In the genomic region with DNA sequence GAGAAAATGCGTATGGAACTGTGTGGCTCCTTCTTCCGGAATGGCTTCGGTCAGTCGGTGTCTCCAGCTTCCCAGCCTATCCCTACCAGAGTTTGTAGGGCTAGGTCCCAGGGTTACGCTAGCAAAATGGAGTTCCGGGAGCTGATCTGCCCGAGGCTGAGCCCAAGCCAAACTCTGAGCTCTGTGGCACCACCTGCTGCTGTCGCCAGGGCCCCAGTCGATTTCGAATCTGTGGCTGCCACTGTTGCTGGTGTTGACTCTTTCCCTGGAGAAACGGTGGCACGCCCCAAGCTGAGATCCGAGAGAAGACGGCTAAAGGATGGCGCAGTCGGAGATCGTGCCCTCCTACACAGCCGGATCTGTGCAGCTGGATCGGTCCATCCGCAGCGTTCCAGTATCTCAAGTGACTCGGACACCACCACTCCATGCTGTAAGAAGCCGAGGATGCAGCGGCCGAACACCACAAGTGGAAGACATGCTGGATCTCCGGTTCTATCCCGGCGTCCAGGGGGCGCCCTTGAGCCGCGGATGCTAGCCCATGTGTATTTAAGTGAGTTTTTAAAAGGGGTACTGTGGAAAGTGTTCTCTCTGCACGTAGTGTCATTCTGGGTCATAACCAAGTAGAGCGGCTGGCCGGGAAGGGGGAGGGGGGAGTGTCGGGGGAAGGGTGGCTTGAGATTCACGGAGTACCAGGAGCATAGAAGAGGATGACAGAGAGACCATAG, we compare ENCODE assay signal across 8 mouse cellular contexts. TPM values are rescaled to one million over a fixed set of nuclear protein-coding genes. Genes with fewer than 3 reads are reported as not detected.
DNase-seq lines count a peak whose midpoint lies in the region; ATAC-seq and TF ChIP-seq lines count a peak whose summit lies in the region.

No protein-coding gene starts in this region.

- peak overlapping the region; percentile 41 for H3K4me3 ChIP-seq in forebrain, embryonic 11.5 days (ENCODE audit: low read depth, low read length)
- H3K4me3 ChIP-seq in heart, postnatal 0 days (ENCODE audit: low read depth, low read length), result peak overlapping the region; percentile 50
- peak overlapping the region; percentile 70 for H3K4me3 ChIP-seq in liver, embryonic 16.5 days (ENCODE audit: low read depth, low read length)
- peak overlapping the region; percentile 38 for H3K4me3 ChIP-seq in neural tube, embryonic 13.5 days

- peak; percentile 66 for TF ChIP-seq CTCF in heart, postnatal 0 days (IDR thresholded peaks at IDR 0.05; ENCODE audit: low read depth)

- WGBS in forebrain, embryonic 11.5 days, result 3% methylated on average over 36 of the region's 36 CpGs
- WGBS in heart, postnatal 0 days, result 2% methylated on average over 36 of the region's 36 CpGs
- WGBS in liver, embryonic 16.5 days (ENCODE audit: insufficient replicate concordance), result 2% methylated on average over 36 of the region's 36 CpGs
- WGBS in neural tube, embryonic 13.5 days, result 2% methylated on average over 36 of the region's 36 CpGs

- no peak for TF ChIP-seq EP300 in heart, postnatal 0 days (IDR thresholded peaks at IDR 0.05; ENCODE audit: low read depth)

- ATAC-seq in forebrain, embryonic 11.5 days (replicated peaks; ENCODE audit: low FRiP score), result peak; percentile 60
- peak; percentile 81 for ATAC-seq in heart, postnatal 0 days (ENCODE audit: insufficient read depth, low read depth)
- ATAC-seq in liver, embryonic 16.5 days (ENCODE audit: low read depth), result peak; percentile 65
- ATAC-seq in neural tube, embryonic 13.5 days (ENCODE audit: low read depth), result peak; percentile 47; the same call in 1 of the 2 replicates

- H3K9ac ChIP-seq in forebrain, embryonic 11.5 days (ENCODE audit: low read length), result peak overlapping the region; percentile 61
- H3K9ac ChIP-seq in heart, postnatal 0 days (replicated peaks; ENCODE audit: low read depth, low read length), result peak overlapping the region; percentile 50
- H3K9ac ChIP-seq in liver, embryonic 16.5 days (ENCODE audit: low read depth, low read length), result peak overlapping the region; percentile 70
- H3K9ac ChIP-seq in neural tube, embryonic 13.5 days, result peak overlapping the region; percentile 66

- peak overlapping the region; percentile 69 for H3K4me2 ChIP-seq in forebrain, embryonic 11.5 days (ENCODE audit: low read depth, low read length, severe bottlenecking)
- H3K4me2 ChIP-seq in heart, postnatal 0 days (ENCODE audit: low read depth, low read length), result peak overlapping the region; percentile 73
- peak overlapping the region; percentile 85 for H3K4me2 ChIP-seq in liver, embryonic 16.5 days (ENCODE audit: low read depth, low read length)
- peak overlapping the region; percentile 59 for H3K4me2 ChIP-seq in neural tube, embryonic 13.5 days

- H3K36me3 ChIP-seq in forebrain, embryonic 11.5 days (ENCODE audit: control insufficient read depth, insufficient read depth, low read length), result no peaks in the 10 kb centered on the region
- H3K36me3 ChIP-seq in heart, postnatal 0 days (replicated peaks; ENCODE audit: control insufficient read depth, insufficient read depth, low read length), result 0 out of 2 replicates have a peak, but pooled peaks cover under 1% of the 10 kb centered on the region
- H3K36me3 ChIP-seq in liver, embryonic 16.5 days (ENCODE audit: control insufficient read depth, insufficient read depth), result no peaks in the 10 kb centered on the region
- peaks cover 3% of the 10 kb centered on the region; the same call in 1 of the 2 replicates for H3K36me3 ChIP-seq in neural tube, embryonic 13.5 days

- no peak overlapping the region for H3K27ac ChIP-seq in forebrain, embryonic 11.5 days (ENCODE audit: low read depth, low read length)
- H3K27ac ChIP-seq in heart, postnatal 0 days (ENCODE audit: low read depth), result peak overlapping the region; percentile 61
- peak overlapping the region; percentile 85 for H3K27ac ChIP-seq in liver, embryonic 16.5 days (ENCODE audit: low read length)
- no peak overlapping the region for H3K27ac ChIP-seq in neural tube, embryonic 13.5 days (replicated peaks)

- no peaks in the 10 kb centered on the region for H3K27me3 ChIP-seq in forebrain, embryonic 11.5 days (ENCODE audit: control insufficient read depth, insufficient read depth, low read length)
- no peaks in the 10 kb centered on the region for H3K27me3 ChIP-seq in heart, postnatal 0 days (ENCODE audit: control insufficient read depth, insufficient read depth, low read length)
- H3K27me3 ChIP-seq in liver, embryonic 16.5 days (ENCODE audit: control insufficient read depth, insufficient read depth, low read depth, low read length), result no peaks in the 10 kb centered on the region
- H3K27me3 ChIP-seq in neural tube, embryonic 13.5 days, result no peaks in the 10 kb centered on the region

- no peaks in the 10 kb centered on the region for H3K9me3 ChIP-seq in forebrain, embryonic 11.5 days (ENCODE audit: control insufficient read depth, low read length)
- no peaks in the 10 kb centered on the region for H3K9me3 ChIP-seq in heart, postnatal 0 days (replicated peaks; ENCODE audit: control insufficient read depth, low read length)
- H3K9me3 ChIP-seq in liver, embryonic 16.5 days (replicated peaks; ENCODE audit: control insufficient read depth, low read length), result no peaks in the 10 kb centered on the region
- H3K9me3 ChIP-seq in neural tube, embryonic 13.5 days, result no peaks in the 10 kb centered on the region

- no peaks in the 10 kb centered on the region; the same call in 1 of the 2 replicates for H3K4me1 ChIP-seq in forebrain, embryonic 11.5 days (replicated peaks; ENCODE audit: control insufficient read depth, insufficient read depth, low read length)
- H3K4me1 ChIP-seq in heart, postnatal 0 days (ENCODE audit: control insufficient read depth, insufficient read depth), result peaks cover 6% of the 10 kb centered on the region; the same call in 1 of the 2 replicates
- H3K4me1 ChIP-seq in liver, embryonic 16.5 days (ENCODE audit: control insufficient read depth, low read depth, low read length), result peaks cover 38% of the 10 kb centered on the region
- peaks cover 10% of the 10 kb centered on the region for H3K4me1 ChIP-seq in neural tube, embryonic 13.5 days (replicated peaks)

- peak; percentile 83 to 89 for DNase-seq in CD8-positive naive resting alpha-beta T cell, adult 2 months (ENCODE audit: low read depth in 2 of 2, low spot score in 2 of 2)
- DNase-seq in c-Kit-negative CD71-positive TER-119-positive erythroid progenitor cells, embryonic 14.5 days (ENCODE audit: low read depth, low spot score), result peak; percentile 66
- DNase-seq in forebrain, embryonic 11.5 days (ENCODE audit: low spot score), result peak; percentile 93
- peak; percentile 74 for DNase-seq in heart, postnatal 0 days (ENCODE audit: low spot score)
- peak; percentile 93 to 95 for DNase-seq in kidney, postnatal 4 days
- DNase-seq in testis, postnatal 10 days (ENCODE audit: low spot score), result peak; percentile 92

RNA-seq across cellular contexts. Expression of a gene that starts 6.7 kb away (rescaled TPM):
- polyA plus RNA-seq in forebrain, embryonic 11.5 days (2014; fragmentation: Nextera tagmentation; extraction: Ambion mirVana), result 0.71 and 1.1 TPM in 2 replicates
- total RNA-seq in heart, postnatal 0 days (2014; rRNA removed; ENCODE audit: low replicate concordance), result 4.6 and 6.2 TPM in 2 replicates
- polyA plus RNA-seq in heart, postnatal 0 days (2015; fragmentation: Nextera tagmentation; extraction: Ambion mirVana), result 6.1 and 6.2 TPM in 2 replicates
- 6.9 and 7.5 TPM in 2 replicates for polyA plus RNA-seq in liver, embryonic 16.5 days (2015; fragmentation: Nextera tagmentation; extraction: Ambion mirVana)
- 0.73 and 1.5 TPM in 2 replicates for polyA plus RNA-seq in neural tube, embryonic 13.5 days (2015; fragmentation: Nextera tagmentation; extraction: Ambion mirVana)

RNA-seq across cellular contexts. Expression of a gene that starts 11.6 kb away (rescaled TPM):
- polyA plus RNA-seq in forebrain, embryonic 11.5 days (2014; fragmentation: Nextera tagmentation; extraction: Ambion mirVana), result 11.5 and 13.8 TPM in 2 replicates
- 2.0 and 8.9 TPM in 2 replicates for total RNA-seq in heart, postnatal 0 days (2014; rRNA removed; ENCODE audit: low replicate concordance)
- 0.71 and 0.99 TPM in 2 replicates for polyA plus RNA-seq in heart, postnatal 0 days (2015; fragmentation: Nextera tagmentation; extraction: Ambion mirVana)
- 3.1 and 3.2 TPM in 2 replicates for polyA plus RNA-seq in liver, embryonic 16.5 days (2015; fragmentation: Nextera tagmentation; extraction: Ambion mirVana)
- 8.7 and 11.6 TPM in 2 replicates for polyA plus RNA-seq in neural tube, embryonic 13.5 days (2015; fragmentation: Nextera tagmentation; extraction: Ambion mirVana)

RNA-seq across cellular contexts. Expression of a gene that starts 15.4 kb away (rescaled TPM):
- polyA plus RNA-seq in forebrain, embryonic 11.5 days (2014; fragmentation: Nextera tagmentation; extraction: Ambion mirVana), result 251 and 272 TPM in 2 replicates
- 408 and 443 TPM in 2 replicates for total RNA-seq in heart, postnatal 0 days (2014; rRNA removed; ENCODE audit: low replicate concordance)
- 169 and 172 TPM in 2 replicates for polyA plus RNA-seq in heart, postnatal 0 days (2015; fragmentation: Nextera tagmentation; extraction: Ambion mirVana)
- polyA plus RNA-seq in liver, embryonic 16.5 days (2015; fragmentation: Nextera tagmentation; extraction: Ambion mirVana), result 133 and 142 TPM in 2 replicates
- 209 and 223 TPM in 2 replicates for polyA plus RNA-seq in neural tube, embryonic 13.5 days (2015; fragmentation: Nextera tagmentation; extraction: Ambion mirVana)

RNA-seq across cellular contexts. Expression of a gene that starts 15.4 kb away (rescaled TPM):
- polyA plus RNA-seq in forebrain, embryonic 11.5 days (2014; fragmentation: Nextera tagmentation; extraction: Ambion mirVana), result 188 and 192 TPM in 2 replicates
- total RNA-seq in heart, postnatal 0 days (2014; rRNA removed; ENCODE audit: low replicate concordance), result 108 and 115 TPM in 2 replicates
- polyA plus RNA-seq in heart, postnatal 0 days (2015; fragmentation: Nextera tagmentation; extraction: Ambion mirVana), result 150 and 161 TPM in 2 replicates
- polyA plus RNA-seq in liver, embryonic 16.5 days (2015; fragmentation: Nextera tagmentation; extraction: Ambion mirVana), result 104 and 106 TPM in 2 replicates
- polyA plus RNA-seq in neural tube, embryonic 13.5 days (2015; fragmentation: Nextera tagmentation; extraction: Ambion mirVana), result 176 and 193 TPM in 2 replicates

RNA-seq across cellular contexts. Expression of a gene that starts 29.0 kb away (rescaled TPM):
- 2.5 and 2.6 TPM in 2 replicates for polyA plus RNA-seq in forebrain, embryonic 11.5 days (2014; fragmentation: Nextera tagmentation; extraction: Ambion mirVana)
- total RNA-seq in heart, postnatal 0 days (2014; rRNA removed; ENCODE audit: low replicate concordance), result 9.8 TPM in 1 of 2 replicates, not detected in the other
- polyA plus RNA-seq in heart, postnatal 0 days (2015; fragmentation: Nextera tagmentation; extraction: Ambion mirVana), result 1.5 and 1.9 TPM in 2 replicates
- polyA plus RNA-seq in liver, embryonic 16.5 days (2015; fragmentation: Nextera tagmentation; extraction: Ambion mirVana), result 0.46 and 0.91 TPM in 2 replicates
- 2.8 and 3.5 TPM in 2 replicates for polyA plus RNA-seq in neural tube, embryonic 13.5 days (2015; fragmentation: Nextera tagmentation; extraction: Ambion mirVana)

Comparison
In these comparisons a context has a peak if more than half of its experiments do, and no peak if none do; other contexts are left out.
1. H3K27ac ChIP-seq: peak in heart, postnatal 0 days (single experiment) and liver, embryonic 16.5 days (single experiment); none in forebrain, embryonic 11.5 days (single experiment) and neural tube, embryonic 13.5 days (single experiment).
2. Peak in every context shown above with its lines, with median percentiles within 50 percentile points of each other: DNase-seq, ATAC-seq, H3K4me2 ChIP-seq, H3K4me3 ChIP-seq and H3K9ac ChIP-seq.